Mouse (Mus musculus): Measurements from ENCODE around the gene Crip2. TPM values are rescaled to one million over a fixed set of nuclear protein-coding genes. Genes with fewer than 3 reads are reported as not detected.

Crip2 gene
- total RNA-seq (2021): 100 to 1,000 TPM; 154 to 164 TPM

DNA sequence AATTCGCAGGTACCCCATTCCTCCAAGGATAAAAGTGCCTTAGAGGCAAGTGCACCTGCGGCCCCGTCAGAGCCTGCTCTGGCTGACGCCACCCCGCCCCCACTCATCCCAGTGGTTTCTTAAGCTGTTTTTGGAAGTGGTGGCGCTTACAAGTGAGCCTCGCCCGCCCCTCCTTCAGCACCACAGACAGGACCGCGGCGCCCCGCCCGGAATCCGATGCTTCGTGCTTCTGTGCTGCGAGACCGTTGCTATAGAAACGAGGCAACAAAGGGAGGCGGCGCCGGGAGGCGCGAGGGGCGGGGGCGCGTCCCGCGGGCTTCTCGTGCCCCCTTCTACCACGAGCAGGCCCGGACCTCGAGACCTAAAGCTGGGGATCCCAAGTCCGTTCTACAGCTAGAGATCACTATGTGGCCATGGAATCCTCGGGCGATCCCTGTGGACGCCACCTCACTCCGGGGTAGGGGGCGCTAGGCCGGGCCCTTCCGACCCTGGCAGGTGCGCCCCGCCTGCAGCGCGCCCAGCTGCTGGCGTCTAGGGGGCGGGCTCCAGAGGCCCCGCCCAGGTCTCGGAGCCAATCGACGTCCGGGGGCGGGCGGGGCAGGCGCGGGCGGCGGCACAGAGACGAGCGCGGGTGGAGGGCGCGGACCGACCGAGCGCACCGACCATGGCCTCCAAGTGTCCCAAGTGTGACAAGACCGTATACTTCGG lies at the start of gene Crip2:
Gene Crip2, plus strand, starts transcription at position 329 of the 708 bp plus-strand sequence.
- DNase-seq (ENCODE audit: low spot score in 2 of 2): peak; percentile 92 to 94
- intact Hi-C loops (cut with DNase I): loop anchor here (5.0 kb wide), 1 partner anchor 47 kb away; the partner anchor contains the start of gene Tmem121

DNA sequence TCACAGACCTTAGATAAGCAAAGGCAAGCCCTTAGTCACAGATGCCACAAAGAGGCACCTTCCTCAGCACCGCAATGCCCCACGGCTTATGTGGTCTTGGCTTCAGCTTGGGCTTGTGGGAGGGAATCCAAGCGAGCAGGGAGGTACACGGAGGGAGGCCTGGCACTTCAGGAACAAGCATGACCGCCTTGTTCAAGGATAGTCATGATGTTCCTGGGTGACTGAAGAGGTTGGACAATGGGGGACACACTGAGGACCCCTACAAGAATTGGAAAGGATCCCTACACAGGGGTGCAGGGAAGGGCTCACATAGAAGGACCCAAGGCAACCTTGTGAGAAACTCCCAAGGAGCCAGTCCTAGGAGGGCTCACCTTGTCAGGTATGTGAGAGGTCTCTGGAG lies 43.0 kb upstream of the Crip2 start:
- intact Hi-C loops (cut with DNase I): no loop called here
- DNase-seq (ENCODE audit: low spot score in 2 of 2): no peak

DNA sequence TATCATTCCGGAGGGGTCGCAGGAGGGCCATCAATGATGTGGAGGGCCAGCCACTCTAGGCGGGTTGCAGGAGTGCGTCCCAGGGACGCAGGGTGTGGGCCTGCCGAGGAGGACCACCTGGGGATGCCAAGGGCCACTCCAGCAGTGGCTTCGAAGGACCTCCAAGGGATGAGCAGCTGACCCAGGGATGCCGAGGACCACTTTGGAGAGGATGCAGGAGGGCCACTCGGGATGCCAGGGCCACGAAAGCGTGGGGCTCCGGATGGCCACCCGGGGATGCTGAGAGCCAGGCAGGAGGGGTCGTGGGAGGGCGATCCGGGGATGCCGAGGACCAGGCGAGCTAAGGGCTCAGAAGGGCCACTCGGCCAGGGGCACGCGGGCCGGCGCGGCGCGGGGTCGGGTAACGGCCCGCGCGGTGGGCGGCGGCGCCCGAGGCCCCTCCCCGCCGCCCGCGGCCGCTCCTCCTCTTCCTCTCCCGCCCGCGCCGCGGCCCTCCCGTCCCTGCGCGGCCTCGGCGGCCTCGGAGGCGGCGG lies 42.2 kb upstream of the Crip2 start, which contains the start of gene Mta1:
Gene Mta1, plus strand, starts transcription at position 530 of the 533 bp plus-strand sequence.
- peak; percentile 35 to 68 for DNase-seq (ENCODE audit: low spot score in 2 of 2)
- intact Hi-C loops (cut with DNase I): no loop called here

DNA sequence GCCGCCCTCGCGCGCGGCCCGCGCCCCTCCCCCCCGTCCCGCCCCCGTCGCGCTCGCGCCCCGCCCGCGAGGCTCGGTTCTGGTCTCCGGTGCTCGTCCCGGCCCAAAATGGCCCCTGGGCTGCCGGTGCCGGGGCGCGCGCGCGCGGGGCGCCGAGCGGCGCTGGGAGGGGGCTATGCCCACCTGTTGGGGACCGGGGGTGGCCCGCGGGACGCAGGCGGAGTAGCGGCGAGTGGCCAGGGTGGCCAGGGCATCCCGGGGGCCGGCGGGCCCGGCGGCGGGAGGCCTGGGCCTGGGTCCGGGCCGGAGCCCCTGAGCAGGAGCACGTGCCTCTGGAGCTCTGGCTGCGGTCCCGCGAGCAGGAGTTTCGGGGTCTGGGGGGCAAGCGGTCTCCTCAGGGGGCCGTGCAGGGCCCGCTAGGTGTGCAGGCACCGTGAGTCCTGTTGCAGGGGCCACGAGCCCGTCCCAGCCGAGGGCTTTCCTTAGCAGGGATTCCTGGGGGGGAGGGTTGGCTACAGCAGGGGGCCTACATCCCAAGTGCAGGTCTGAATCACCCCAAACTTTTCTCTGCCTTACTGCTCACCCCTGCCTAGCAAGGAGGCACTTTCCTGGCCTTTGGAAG lies 41.4 kb upstream of the Crip2 start:
- peak in 1 of 2 experiments; percentile 31 for DNase-seq (ENCODE audit: low spot score in 2 of 2)
- intact Hi-C loops (cut with DNase I): no loop called here

DNA sequence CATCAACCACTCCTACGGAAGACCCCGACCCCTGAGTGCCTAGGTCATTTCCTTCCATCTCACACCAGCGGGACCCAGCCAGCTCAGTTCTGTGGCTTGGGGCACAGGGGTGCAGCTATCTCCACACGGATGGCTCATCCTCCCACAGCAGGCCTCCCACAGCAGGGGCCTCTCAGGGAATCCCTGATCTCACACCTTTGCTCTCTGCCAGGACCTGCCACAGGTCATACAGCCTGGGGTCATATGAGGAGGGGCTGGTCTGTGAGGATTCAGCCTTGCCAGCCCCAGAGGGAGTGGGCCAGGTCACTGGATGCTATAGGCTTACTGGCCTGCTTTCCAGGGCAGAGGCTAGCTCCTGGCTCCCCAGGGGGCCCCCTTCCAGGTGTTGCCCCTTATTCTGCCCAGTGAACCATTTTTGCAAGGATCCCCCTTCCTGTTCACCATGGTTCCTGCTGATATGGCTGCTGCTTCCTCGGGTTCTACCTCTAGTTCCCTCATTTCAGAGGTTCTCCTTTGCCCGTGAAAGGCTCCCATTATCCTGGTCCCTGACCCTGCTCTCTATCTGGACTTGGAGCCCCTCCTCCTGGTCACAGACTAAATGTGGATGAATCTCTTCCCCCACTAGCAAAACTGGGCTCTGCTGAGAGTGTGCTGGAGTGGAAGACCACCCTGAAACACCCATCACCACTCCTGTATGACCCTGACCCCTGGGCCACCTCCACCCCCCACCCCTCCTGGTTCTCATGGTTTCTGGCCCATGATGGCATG lies 40.4 kb upstream of the Crip2 start:
- intact Hi-C loops (cut with DNase I): no loop called here
- no peak for DNase-seq (ENCODE audit: low spot score in 2 of 2)

DNA sequence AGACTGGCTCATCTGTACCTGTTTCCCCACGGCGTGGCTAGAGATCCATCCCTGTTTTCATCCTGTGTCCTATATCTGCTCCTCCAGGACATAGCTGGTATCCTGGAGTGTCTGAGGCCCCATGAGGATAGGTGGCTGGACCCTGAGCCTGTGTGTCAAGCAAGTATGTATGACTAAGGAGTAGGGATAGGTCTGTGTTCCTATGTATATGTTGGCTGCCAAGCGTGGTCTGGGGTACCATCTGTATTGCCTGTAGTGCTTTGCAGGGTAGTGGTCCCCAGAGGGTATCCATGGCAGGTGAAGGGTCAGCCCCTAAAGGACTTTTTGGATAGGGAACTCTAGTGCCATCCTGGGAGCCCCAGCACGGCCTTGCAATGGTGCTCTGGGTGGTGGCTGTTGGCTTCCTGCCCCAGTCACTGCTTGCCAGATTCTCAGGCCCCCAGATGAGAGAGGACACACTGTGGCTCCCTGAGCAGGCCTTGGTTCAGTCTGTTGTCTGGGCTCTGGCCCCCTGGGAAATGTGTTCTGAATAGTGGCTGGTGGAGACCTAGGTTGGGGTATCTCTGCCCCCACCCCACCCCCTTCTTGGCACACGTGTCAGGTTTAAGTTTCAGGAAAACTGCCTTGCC lies 39.5 kb upstream of the Crip2 start:
- intact Hi-C loops (cut with DNase I): no loop called here
- DNase-seq (ENCODE audit: low spot score in 2 of 2): no peak

DNA sequence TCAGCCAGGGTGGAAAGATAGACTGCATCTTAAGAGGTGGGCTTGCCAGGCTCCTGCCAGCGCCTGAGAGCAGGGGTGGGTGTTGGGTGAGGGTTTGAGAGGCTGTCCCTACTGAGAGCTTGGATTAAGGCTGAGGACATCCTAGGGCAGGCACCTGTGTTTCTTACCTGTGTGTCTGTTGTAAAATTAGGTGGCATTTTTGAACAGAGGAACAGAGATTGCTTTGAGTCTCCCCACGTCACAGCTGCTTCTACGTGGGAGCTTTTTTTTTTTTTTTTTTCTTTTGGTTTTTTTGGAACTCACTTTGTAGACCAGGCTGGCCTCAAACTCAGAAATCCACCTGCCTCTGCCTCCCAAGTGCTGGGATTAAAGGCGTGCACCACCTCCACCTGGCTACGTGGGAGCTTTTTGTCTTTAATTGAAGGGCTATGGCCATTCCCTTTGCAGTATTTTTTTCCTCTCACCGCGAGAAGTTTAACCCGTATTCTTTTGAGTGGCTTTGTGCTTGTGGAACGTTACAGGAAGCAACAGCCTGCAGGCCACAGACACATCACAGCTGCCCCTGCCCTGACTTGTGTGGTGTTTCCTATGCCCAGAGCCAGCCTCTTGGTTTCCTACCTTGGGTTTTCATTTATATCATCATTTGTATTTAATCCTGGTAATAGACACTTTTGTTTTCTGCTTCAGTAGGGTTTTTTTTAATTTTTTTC lies 38.6 kb upstream of the Crip2 start:
- intact Hi-C loops (cut with DNase I): no loop called here

DNA sequence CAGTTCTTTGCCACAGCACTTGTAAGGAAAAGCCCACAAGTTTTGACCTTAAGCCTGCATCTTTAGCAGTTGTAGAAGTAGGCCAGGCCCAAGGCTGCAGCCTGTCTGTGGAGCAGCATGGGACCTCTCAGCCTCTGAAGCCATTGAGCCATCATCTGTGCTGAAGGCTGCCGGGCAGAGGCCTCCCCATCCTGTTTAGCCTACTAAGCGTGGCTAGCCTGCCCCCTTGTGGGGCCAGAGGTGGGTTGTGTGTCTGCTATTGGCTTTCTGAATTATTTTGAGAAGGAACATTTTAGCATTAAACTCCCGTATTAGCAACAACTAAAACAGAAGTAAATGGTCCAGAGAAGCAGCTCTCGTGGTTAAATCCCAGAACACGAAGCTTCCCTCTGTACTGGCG lies 37.6 kb upstream of the Crip2 start:
- intact Hi-C loops (cut with DNase I): loop anchor here (2.0 kb wide), 1 partner anchor 98 kb away; no protein-coding TSS in a partner anchor

More for the DNA sequence above, 38.6 kb upstream of the Crip2 start:
- no peak for DNase-seq (ENCODE audit: low spot score in 2 of 2)

DNA sequence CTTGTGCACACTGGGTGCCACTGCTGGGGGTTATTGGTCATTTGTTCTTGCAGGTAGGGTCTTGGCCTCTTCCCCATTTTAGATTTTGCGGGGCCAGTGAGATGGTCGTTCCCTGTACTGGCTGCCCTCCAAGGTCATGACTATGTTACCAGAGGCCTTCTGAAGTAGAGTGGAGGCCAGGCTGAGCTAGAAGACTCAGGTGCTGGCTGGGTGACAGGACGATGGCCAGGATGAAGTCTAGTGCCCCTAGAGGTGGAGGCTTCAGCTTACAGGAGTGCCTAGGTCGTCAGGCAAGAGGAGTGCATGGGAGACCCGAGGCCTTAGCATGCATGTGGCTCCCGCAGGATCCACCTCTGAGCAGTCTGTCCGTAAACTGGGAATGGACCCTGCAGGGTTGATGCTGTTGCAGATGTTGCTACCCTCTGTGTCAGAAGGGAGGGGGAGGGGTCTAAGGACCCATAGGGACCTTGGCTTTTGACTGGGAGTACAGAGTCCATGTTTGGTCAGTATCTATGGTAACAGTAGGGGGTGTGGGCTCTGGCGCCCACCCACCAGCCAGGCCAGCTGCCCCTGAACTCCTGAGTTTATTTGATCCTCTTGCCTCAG lies 36.1 kb upstream of the Crip2 start:
- no peak for DNase-seq (ENCODE audit: low spot score in 2 of 2)
- intact Hi-C loops (cut with DNase I): loop anchor here (2.0 kb wide), 1 partner anchor 99 kb away; no protein-coding TSS in a partner anchor

More for the DNA sequence above, 37.6 kb upstream of the Crip2 start:
- DNase-seq (ENCODE audit: low spot score in 2 of 2): peak in 1 of 2 experiments; percentile 46

DNA sequence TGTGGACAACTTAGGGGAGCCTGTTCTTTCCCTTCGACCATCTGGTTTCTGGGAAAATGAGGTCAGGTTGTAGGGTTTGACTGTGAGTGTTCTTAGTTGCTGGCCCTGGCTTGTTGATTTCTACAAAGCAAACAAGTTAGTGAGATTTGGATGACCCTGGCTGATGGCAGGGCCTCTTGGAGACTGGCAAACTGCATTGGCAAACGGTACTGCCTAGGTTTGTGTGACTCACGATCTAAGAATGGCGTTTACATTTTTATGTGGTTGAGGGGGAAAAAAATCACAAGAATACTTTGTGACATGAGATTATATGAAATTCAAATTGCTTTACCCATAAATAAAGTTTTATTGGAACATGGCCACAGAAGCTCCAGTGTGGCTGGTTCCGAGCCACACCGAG lies 33.6 kb upstream of the Crip2 start:
- DNase-seq (ENCODE audit: low spot score in 2 of 2): no peak
- intact Hi-C loops (cut with DNase I): no loop called here

DNA sequence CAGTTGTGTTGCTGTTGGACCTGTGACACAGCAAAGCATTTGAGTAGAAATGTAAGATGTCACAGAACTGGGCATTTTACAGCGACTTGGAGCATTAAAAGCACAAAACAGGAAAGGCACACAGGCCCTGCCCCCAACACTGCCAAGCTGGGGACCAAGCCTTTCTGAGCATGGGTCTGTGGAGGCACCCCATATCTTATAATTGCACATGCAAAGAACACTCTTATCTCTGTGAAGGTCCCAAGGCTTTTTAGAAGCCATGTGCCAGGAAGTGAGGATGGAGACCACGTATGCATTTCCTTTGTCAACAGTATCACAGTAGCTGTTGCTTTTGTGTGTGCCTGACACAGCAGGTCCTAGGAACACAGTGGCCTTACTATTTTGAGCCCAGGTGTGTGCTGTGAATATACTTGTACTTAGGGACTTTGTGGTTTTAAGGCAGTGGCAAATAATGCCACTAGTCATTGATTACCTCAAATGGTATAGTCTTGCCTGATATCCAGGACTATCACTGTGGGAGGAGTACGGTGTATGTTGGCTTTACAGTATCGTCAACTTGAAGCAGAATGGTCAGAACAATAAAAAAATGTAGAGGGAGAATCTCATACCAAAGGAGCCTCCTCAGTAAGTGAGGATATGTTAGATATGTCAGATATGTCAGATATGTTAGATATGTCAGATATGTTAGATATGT lies 32.5 kb upstream of the Crip2 start:
- intact Hi-C loops (cut with DNase I): no loop called here
- no peak for DNase-seq (ENCODE audit: low spot score in 2 of 2)

DNA sequence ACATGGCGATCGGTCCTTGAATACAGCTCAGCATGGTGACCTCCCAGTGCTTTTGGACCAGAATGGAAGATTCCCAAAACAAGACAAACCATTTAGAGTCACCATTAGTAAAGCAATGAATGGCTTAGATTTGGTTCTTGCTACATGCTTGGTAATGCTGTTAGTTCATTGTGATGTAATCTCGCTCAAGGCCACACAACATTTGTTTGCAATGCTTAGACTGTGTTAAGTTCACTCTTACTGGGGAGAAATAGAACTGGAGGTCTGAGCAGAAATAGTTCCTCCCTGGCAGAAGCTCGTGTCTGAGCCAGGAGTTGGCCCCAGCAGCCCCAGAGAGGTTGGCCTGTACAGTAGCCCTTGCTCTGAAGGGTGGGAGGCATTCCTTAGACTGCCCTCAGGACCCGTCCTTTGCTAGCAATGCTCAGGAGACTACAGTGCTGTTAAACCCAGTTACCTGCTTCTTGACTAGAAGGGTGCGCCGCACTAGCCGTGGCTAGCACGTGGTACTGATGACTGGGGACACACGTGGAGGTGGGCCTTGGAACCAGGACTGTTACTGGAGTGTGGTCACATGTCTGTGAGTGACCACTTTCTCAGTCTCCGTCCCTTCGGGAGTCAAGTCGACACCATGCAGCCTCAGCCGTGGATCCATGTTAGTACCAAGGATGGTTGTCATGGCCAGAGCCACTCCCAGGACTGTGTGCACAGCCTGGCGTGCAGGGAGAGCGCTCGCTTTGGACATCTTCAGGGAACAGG lies 31.3 kb upstream of the Crip2 start:
- intact Hi-C loops (cut with DNase I): no loop called here
- no peak for DNase-seq (ENCODE audit: low spot score in 2 of 2)

DNA sequence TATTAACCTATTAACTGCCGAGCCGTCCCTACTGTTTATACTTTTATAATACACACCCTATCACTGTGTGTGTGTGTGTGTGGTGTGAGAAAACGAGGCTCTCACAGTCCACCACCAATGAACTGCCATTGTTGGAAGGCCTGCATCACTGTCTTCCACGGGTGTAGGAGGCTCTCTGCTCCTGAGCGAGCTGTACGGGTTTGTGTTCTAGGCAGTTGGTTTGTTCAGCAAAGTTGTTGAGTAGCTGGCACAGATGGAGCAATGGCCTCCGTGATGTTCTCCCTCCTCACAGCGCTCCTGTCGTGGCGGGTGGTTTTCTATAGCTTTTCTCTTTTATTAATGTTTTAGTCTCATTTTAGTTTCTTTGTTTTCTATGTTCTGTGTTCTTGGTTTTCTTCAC lies 30.2 kb upstream of the Crip2 start:
- DNase-seq (ENCODE audit: low spot score in 2 of 2): no peak
- intact Hi-C loops (cut with DNase I): no loop called here

DNA sequence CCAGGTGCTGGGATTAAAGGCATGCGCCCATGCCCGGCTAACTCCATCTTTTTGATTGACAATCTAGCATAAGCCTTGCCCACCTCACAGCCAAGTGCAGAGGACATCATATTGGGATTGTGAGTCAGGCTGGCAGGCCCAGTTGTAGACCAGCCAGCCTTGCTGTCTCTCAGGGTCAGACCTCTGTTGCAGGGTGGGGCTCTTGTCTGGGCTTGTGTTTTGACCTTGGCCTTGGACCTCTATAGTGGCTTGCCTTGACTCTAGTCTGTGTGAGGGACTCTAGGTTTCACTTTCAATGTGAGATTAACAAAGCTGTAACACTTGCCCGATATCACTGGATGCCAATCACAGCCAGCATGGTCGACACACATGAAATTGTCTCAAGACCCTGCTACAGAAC lies 25.9 kb upstream of the Crip2 start:
- no peak for DNase-seq (ENCODE audit: low spot score in 2 of 2)
- intact Hi-C loops (cut with DNase I): no loop called here

DNA sequence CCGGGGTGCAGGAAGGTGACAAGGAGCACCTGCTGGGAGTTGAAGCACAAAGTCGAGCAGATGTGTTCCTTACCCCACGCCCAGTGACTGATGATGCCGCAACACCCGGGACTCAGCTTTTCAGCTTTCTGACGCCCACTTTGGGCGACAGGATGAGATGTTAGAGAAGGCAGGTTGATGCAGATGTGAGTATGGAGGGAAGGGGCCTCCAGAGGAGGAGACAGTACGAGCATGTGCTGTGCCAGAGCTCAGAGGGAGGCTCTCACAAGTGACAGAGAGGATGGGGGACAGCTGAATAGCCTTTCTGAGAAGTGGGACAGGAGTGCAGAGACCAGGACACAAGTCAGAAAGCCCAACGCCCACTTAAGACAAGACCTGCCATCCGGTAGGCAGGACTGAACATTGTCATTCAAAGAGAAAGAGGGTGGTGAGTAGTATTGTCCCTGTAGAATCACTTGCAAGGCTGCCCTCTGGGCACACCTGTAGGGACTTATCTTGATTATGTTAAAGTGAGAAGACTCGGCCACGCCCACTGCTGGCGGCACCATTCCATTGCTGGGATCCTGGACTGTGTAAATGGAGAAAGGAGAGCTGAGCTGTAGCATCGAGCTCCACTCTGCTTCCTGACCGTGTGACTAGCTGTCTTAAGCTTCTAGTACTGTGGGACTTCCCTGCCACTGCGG lies 25.0 kb upstream of the Crip2 start:
- intact Hi-C loops (cut with DNase I): no loop called here
- no peak for DNase-seq (ENCODE audit: low spot score in 2 of 2)

DNA sequence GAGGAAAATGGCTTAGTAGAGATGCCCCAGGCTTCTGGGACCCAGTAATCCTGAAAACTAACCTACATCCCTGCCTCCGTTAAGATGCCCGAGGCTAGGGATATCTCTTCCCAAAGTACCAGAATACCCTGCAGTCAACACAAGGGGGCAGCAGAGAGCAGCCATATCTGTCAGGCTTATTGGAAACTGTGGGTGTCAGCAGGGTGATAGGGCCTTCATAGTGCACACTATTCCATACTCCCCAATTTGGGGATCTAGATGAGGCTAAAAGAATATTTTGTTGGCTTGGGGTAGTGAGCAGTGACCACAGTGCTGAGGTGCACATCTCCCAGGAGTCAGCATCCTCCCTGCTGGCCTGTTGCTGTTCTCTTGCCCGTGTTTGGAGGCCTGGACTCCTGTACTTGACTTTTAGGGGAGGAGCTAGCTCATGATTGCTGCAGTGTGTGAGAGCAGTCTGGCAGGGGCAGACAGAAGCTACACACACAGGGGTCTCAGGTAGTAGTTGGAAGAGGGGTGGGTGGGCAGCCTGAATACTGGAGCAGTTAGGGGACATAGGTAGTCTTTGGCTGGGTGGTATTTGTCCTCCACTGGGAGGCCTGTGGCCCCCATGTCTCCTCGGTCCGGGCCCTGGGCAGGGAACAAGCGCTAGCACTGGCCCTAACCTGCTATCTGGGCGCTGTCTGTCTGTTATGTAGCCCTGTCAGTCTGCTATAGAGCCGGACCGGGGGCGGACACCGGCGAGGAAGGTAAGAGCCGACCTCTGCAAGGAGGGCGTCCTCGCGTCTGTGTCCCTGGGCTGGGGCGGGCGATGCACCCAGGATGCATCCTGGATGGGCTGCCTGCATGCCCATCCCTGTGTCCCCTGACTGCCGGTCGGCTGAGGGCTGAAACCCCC lies 20.3 kb upstream of the Crip2 start:
- intact Hi-C loops (cut with DNase I): no loop called here
- DNase-seq (ENCODE audit: low spot score in 2 of 2): peak; percentile 77 to 80
